Mouse (Mus musculus) ES-E14 (cell line): ENCODE measurements around the gene Gar1.

Experiments used
- CHD2 ChIP-seq: IDR thresholded peaks from 2 replicates; pipeline ENCODE4 v1.6.1; 2014; ENCODE audit warnings: mild to moderate bottlenecking, low read depth, low read length, inconsistent platforms
- ZNF384 ChIP-seq: IDR thresholded peaks from 2 replicates; pipeline ENCODE4 v1.6.1; 2012; ENCODE audit warnings: low read depth, low read length, inconsistent platforms

DNA sequence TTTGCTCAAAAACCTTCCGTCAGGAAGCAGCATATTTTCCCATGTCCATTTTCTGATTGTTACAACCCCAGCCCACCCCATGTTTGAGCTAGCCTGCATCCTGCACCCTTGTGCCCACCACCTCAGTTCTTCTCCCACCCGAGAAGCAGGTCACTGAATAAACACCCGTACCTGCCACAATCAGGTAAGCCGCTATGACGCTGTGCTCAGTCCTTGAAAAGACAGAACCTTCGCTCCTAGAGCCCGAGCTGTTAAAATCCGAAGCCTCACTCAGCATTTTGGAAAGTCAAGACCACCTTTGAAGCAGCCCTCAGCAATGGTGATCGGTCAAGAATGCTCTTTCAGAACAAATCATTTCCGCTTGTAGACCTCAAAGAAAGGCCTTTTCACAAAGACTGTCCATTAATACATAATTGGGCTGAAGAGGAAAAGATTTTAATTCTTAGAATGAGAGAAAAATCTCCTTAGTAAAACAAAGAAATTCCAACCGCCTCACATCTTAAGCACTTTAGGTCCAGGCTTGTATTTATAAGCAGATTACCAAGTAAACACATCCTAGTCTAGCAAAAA is 8.9 kb downstream of the Gar1 start, which contains the start of gene Rrh:
- TF ChIP-seq ZNF384, result no peak
- no peak for TF ChIP-seq CHD2
